Mouse (Mus musculus): ENCODE results near the gene Gtf3a.

DNA sequence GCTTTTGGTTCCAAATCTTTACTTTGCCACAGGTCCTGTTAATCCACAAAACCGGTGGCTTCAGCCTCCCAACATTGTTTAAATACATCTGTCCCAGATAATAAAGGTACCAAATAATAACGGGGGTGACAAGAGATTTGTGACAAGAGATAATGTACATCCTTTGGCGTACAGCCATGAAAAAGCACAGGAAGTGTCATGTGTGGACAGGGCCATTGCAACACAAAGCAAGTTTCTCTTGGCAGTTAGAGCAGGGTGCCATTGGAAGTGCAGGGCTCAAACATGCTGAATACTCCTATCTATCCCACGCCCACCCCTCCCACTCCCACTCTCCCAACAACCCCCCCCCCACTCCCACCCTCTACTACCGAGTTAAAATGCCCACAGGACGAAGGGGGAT, 46.5 kb downstream of the Gtf3a start:
- no peak for TF ChIP-seq POLR2A (IDR thresholded peaks at IDR 0.05; ENCODE audit: extremely low read depth, insufficient read depth, low read length)
- TF ChIP-seq CTCF (IDR thresholded peaks at IDR 0.05; ENCODE audit: low read depth, low read length) = no peak

Measured in liver, adult 2 months (tissue).